In the genomic region with DNA sequence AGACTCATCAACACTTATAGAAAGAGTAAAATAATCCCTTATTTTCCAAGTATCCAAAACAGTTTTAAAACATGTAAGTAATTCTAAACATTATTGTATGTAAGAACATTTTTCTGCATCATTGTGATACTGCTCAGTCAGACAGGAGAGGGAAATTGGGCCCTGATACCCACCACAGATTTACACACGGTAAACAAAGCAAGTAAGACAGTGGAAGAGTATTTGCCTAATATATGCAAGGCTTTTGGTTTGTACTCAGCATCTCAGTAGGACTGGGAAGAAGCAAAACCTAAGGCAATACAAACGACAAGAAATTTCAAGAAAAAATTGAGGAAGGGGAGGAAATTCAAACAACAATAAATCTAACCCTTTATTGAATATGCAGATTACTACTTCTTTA, we compare ENCODE assay signal across 21 mouse cellular contexts.
"Had no signal": no experiment of that assay in that cellular context is flagged by ENCODE, and none has a peak within 500 bp of the region (broad histone marks: within the 10 kb centered on the region; RNA-seq: fewer than 3 reads in every experiment).

No protein-coding gene starts in this region.

- H3K4me3 ChIP-seq: layer of hippocampus, adult 2 months; limb, embryonic 10.5 days; limb, embryonic 13.5 days; liver, embryonic 12.5 days; liver, embryonic 15.5 days; lung, embryonic 15.5 days; midbrain, embryonic 13.5 days had no signal

- DNase-seq: kidney, postnatal 25 days; layer of hippocampus, adult 9-11 months; liver; lung, adult 18-20 months; lung, postnatal 10 days; right cerebral cortex, adult 18-20 months; right cerebral cortex, postnatal 14 days; right cerebral cortex, postnatal 4 days; thymus, adult 2 months; thymus, postnatal 14 days; thymus, postnatal 4 days had no signal

- H3K4me1 ChIP-seq: limb, embryonic 10.5 days; limb, embryonic 13.5 days; liver, embryonic 12.5 days; liver, embryonic 15.5 days; lung, embryonic 15.5 days had no signal

- H3K9me3 ChIP-seq: limb, embryonic 10.5 days; limb, embryonic 13.5 days; liver, embryonic 12.5 days; liver, embryonic 15.5 days; lung, embryonic 15.5 days; midbrain, embryonic 13.5 days had no signal

- H3K9ac ChIP-seq: limb, embryonic 13.5 days; liver, embryonic 12.5 days; liver, embryonic 15.5 days; lung, embryonic 15.5 days; midbrain, embryonic 13.5 days had no signal

- ATAC-seq: liver, embryonic 12.5 days; midbrain, embryonic 13.5 days had no signal

- H3K27ac ChIP-seq: kidney, postnatal 0 days; limb, embryonic 10.5 days; limb, embryonic 13.5 days; liver, embryonic 12.5 days; liver, embryonic 15.5 days; lung, embryonic 15.5 days; macrophage; midbrain, embryonic 13.5 days; stomach, postnatal 0 days had no signal

- H3K4me2 ChIP-seq: limb, embryonic 13.5 days; liver, embryonic 12.5 days; liver, embryonic 15.5 days; lung, embryonic 15.5 days; midbrain, embryonic 13.5 days had no signal

- H3K27me3 ChIP-seq: limb, embryonic 13.5 days; liver, embryonic 12.5 days; liver, embryonic 15.5 days; lung, embryonic 15.5 days; midbrain, embryonic 13.5 days had no signal

- H3K36me3 ChIP-seq: limb, embryonic 10.5 days; limb, embryonic 13.5 days; liver, embryonic 12.5 days; liver, embryonic 15.5 days; lung, embryonic 15.5 days; midbrain, embryonic 13.5 days had no signal
